Mouse (Mus musculus): ENCODE measurements around the gene Psors1c2. TPM values are rescaled to one million over a fixed set of nuclear protein-coding genes. Genes with fewer than 3 reads are reported as not detected.

The Psors1c2 gene
- polyA plus RNA-seq, 1 experiment from 2014 or later, result 1.5 TPM

DNA sequence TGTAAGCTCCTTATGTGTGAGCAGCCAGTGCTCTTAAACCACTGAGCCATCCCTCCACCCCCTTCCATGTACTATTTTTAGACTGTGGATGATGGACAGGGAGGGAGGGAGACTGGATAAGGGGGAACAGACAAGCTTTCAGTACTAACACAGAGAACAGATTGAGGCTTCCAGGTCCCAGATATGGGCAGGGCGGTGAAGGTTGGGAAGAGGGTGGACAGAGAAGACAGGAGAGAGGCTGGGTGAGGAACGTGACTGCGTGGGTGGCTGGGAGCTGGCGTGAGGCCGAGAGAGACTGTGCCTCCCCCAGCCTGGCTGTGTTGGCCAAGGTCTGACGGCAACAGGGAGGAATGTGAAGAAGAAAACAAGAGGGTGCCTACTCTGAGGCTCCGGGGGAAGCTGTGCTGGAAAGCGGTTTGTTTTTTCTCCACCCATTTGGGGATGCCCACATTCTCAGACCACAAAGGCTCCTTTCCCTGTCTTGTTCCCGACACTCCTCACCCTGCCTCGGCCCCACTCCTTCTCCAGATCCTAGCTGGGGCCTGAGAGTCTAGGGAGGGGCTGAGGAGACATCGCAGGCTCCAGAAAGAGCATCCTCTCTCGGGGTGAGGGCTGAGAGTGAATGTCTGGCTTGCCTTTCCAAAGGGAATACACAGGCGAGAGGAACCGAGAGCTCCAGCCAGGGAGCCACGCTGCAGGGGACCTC is 16.6 kb downstream of the Psors1c2 start:
- H3K4me1 ChIP-seq, result 0 out of 2 replicates have a peak, but pooled peaks cover 5% of the 10 kb centered on the region
- no peak overlapping the region for H3K9ac ChIP-seq (replicated peaks)
- no peak for ATAC-seq (ENCODE audit: low FRiP score, low read depth)
- H3K4me2 ChIP-seq (replicated peaks), result no peak overlapping the region
- H3K27ac ChIP-seq (replicated peaks), result no peak overlapping the region
- WGBS, result 56% methylated on average over 15 of the region's 15 CpGs
- no peaks in the 10 kb centered on the region for H3K9me3 ChIP-seq
- H3K36me3 ChIP-seq, result no peaks in the 10 kb centered on the region
- no peak overlapping the region for H3K4me3 ChIP-seq
- H3K27me3 ChIP-seq, result no peaks in the 10 kb centered on the region; the same call in 1 of the 2 replicates

DNA sequence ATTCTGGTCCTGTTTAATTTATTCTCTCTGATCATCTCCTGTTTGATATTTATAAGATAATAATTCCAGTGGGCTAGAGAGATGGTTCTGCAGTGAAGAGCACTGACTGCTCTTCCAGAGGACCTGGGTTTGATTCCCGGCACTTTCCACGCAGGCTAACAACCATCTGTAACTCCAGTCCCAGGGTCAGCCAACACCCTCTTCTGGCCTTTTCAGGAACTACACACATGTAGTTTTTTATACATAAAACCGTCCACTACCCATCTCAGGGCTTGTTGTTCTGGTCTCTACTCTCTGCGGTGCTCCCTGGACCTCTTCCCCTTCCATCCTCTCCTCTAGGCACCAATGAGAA is 17.1 kb downstream of the Psors1c2 start:
- 0 out of 2 replicates have a peak, but pooled peaks cover 5% of the 10 kb centered on the region for H3K4me1 ChIP-seq
- no peak overlapping the region for H3K27ac ChIP-seq (replicated peaks)
- 94% methylated on average over 4 of the region's 4 CpGs for WGBS
- H3K4me2 ChIP-seq (replicated peaks), result no peak overlapping the region
- H3K27me3 ChIP-seq, result no peaks in the 10 kb centered on the region; the same call in 1 of the 2 replicates
- H3K9me3 ChIP-seq, result no peaks in the 10 kb centered on the region
- H3K36me3 ChIP-seq, result no peaks in the 10 kb centered on the region
- no peak overlapping the region for H3K9ac ChIP-seq (replicated peaks)
- no peak for ATAC-seq (ENCODE audit: low FRiP score, low read depth)
- no peak overlapping the region for H3K4me3 ChIP-seq

DNA sequence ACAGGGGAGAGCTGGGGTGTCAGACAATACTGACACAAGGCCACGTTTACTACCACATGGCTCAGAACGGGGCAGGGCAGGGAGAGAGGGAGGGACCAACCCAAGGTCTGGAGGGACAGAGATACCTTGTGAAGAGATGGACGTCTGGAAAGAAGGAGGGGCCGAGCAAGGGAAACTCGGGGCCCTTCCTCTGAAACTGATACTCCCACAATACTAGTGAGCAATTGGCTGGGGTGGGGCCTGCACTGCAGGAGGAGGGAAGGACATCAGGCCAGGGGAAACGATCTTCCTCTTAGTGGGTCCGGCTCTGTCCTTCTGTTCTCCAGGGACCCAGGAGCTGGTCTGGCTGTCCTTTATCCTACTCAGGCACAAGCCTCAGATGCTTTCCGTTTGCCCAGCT is 17.9 kb downstream of the Psors1c2 start:
- H3K36me3 ChIP-seq, result no peaks in the 10 kb centered on the region
- H3K4me2 ChIP-seq (replicated peaks), result no peak overlapping the region
- H3K4me1 ChIP-seq, result 0 out of 2 replicates have a peak, but pooled peaks cover 5% of the 10 kb centered on the region
- H3K9ac ChIP-seq (replicated peaks), result no peak overlapping the region
- no peaks in the 10 kb centered on the region for H3K9me3 ChIP-seq
- no peaks in the 10 kb centered on the region; the same call in 1 of the 2 replicates for H3K27me3 ChIP-seq
- 70% methylated on average over 8 of the region's 8 CpGs for WGBS
- no peak overlapping the region for H3K4me3 ChIP-seq
- no peak overlapping the region for H3K27ac ChIP-seq (replicated peaks)
- ATAC-seq (ENCODE audit: low FRiP score, low read depth), result no peak

DNA sequence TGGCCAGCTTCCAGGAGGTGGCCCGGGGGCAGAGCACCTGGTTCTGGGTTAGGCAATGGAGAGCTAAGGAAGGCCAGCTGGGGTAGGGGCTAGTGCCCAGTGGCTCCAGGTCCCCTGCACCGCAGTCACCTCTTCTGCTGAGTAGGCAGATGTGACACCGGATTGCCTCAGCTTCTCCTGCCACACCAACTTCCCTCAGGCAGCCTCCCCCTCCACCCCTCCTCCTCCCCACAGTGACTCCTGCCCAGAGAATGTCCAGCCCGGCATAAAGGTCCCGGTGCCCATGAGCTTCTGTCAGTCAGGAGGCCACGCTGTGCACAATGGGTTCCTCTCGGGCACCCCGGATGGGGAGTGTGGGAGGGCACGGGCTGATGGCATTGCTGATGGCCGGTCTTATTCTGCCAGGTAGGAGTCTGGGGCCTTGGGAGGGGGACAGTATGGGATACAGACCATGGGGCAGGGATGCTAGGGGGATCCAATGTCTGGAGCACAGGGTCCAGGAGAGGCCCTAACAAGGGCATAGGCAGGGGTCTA is 18.9 kb downstream of the Psors1c2 start, which contains the start of gene Cdsn:
TSS of gene Cdsn (plus strand) at position 248 of the 534 bp plus-strand sequence.
- Histone ChIP-seq H3K9ac (replicated peaks) (no peak within 1 kb of the TSS), H3K4me2 (replicated peaks) (no peak within 1 kb of the TSS), H3K4me1 (no peaks in the 10 kb centered on the region), H3K36me3 (no peaks in the 10 kb centered on the region), H3K27ac (replicated peaks) (no peak within 1 kb of the TSS), H3K4me3 (no peak within 1 kb of the TSS), H3K27me3 (no peaks in the 10 kb centered on the region; the same call in 1 of the 2 replicates), H3K9me3 (no peaks in the 10 kb centered on the region)
- ATAC-seq (ENCODE audit: low FRiP score, low read depth), result no peak
- WGBS, result 72% methylated on average over 10 of the region's 10 CpGs

DNA sequence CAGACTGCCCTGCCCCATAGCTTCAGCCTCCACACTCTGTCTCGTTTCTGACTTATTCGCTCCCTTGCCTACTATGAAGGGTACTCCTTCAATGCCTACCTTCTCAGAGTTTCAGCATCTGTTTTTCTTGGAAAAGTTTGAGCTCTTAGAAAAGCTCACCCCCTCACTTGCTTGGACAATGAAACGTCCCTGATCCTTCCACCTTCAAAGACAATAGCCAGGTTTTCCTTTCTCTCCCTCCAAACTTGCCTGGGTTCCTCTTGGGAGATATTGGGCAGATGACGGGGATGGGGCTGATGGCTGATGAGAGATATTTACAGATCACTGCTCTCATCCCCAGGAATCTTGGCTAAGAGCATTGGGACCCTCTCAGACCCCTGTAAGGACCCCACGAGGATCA is 21.3 kb downstream of the Psors1c2 start:
- Histone ChIP-seq H3K36me3 (no peaks in the 10 kb centered on the region), H3K4me2 (replicated peaks) (no peak overlapping the region), H3K27me3 (no peaks in the 10 kb centered on the region; the same call in 1 of the 2 replicates), H3K4me1 (no peaks in the 10 kb centered on the region), H3K9ac (replicated peaks) (no peak overlapping the region), H3K4me3 (no peak overlapping the region), H3K9me3 (no peaks in the 10 kb centered on the region), H3K27ac (replicated peaks) (no peak overlapping the region)
- 77% methylated on average over 5 of the region's 5 CpGs for WGBS
- no peak for ATAC-seq (ENCODE audit: low FRiP score, low read depth)

DNA sequence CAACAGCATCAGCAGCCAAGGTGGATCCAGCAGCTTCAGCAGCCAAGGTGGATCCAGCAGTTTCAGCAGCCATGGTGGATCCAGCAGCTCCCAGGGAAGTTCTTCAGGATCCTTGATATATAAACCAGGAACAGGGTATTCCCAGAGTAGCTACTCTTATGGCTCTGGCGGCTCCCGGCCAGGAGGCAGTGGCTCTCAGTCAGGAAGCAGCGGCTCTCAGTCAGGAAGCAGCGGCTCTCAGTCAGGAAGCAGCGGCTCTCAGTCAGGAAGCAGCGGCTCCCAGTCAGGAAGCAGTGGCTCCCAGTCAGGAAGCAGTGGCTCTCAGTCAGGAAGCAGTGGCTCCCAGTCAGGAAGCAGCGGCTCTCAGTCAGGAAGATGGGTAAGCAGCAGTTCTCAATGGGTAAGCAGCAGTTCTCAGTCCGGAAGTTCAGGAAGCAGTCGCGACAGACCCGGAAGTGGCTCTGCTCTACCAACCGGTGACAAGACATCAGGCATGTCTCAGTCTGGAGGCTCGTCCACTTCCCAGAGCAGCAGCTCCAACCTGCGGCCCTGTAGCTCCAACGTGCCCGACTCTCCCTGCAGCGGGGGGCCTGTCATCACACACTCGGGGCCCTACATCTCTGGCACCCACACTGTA is 21.9 kb downstream of the Psors1c2 start:
- H3K4me1 ChIP-seq, result no peaks in the 10 kb centered on the region

DNA sequence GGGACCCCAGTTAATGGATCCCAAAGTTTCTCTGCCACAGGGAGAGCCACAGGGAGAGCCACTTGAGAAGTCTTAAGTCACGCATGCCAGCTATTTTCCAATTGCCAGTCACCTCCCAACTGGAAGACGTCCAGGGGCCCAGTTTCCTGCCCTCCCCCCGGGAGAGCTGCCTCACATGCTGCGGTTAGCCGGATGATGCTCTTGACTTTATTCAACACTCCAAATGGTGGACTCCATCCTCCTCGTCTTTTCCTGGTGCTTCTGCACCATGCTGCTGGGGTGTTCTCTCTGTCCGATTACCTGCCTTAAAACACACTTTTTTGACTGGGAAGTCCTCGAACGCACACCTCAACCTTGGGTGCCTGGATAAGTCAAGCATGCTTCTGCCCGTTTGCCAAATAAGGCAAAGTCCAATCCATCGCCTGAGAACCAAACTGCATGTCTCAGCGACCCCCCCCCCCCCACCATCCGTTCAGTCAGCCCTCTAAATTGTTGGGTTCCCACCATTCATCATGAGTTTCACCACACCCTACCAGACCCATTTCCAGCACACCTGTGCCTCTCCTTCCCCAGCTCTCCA is 23.3 kb downstream of the Psors1c2 start:
- WGBS, result 94% methylated on average over 13 of the region's 13 CpGs
- no peaks in the 10 kb centered on the region for H3K9me3 ChIP-seq
- no peaks in the 10 kb centered on the region; the same call in 1 of the 2 replicates for H3K27me3 ChIP-seq
- no peak overlapping the region for H3K4me2 ChIP-seq (replicated peaks)
- H3K36me3 ChIP-seq, result no peaks in the 10 kb centered on the region
- H3K27ac ChIP-seq (replicated peaks), result no peak overlapping the region
- H3K4me1 ChIP-seq, result no peaks in the 10 kb centered on the region
- H3K4me3 ChIP-seq, result no peak overlapping the region
- no peak overlapping the region for H3K9ac ChIP-seq (replicated peaks)
- no peak for ATAC-seq (ENCODE audit: low FRiP score, low read depth)

More for the DNA sequence above, 21.9 kb downstream of the Psors1c2 start:
- Histone ChIP-seq H3K9ac (replicated peaks) (no peak overlapping the region), H3K9me3 (no peaks in the 10 kb centered on the region), H3K36me3 (no peaks in the 10 kb centered on the region), H3K27me3 (no peaks in the 10 kb centered on the region; the same call in 1 of the 2 replicates), H3K27ac (replicated peaks) (no peak overlapping the region), H3K4me2 (replicated peaks) (no peak overlapping the region), H3K4me3 (no peak overlapping the region)
- WGBS, result 94% methylated on average over 18 of the region's 18 CpGs
- no peak for ATAC-seq (ENCODE audit: low FRiP score, low read depth)

DNA sequence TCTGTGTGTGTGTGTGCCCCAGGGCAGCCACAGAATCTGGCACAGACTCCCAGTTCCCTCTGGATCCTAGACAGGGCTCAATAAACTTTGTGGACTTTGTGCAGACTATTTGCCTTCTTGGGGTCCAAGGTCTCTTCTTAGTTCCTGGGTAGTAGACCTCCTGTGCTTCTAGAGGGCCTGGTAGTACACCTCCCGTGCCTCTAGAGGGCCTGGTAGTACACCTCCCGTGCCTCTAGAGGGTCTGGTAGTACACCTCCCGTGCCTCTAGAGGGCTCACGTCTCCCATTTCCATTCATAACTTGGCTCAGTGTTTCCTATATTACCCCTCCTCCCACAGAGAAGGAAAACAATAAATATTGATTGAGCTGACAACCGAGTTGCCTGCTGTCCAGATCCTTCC is 23.8 kb downstream of the Psors1c2 start:
- Histone ChIP-seq H3K27me3 (no peaks in the 10 kb centered on the region; the same call in 1 of the 2 replicates), H3K36me3 (no peaks in the 10 kb centered on the region), H3K9me3 (no peaks in the 10 kb centered on the region), H3K4me3 (no peak overlapping the region), H3K4me2 (replicated peaks) (no peak overlapping the region), H3K9ac (replicated peaks) (no peak overlapping the region), H3K27ac (replicated peaks) (no peak overlapping the region), H3K4me1 (no peaks in the 10 kb centered on the region)
- no peak for ATAC-seq (ENCODE audit: low FRiP score, low read depth)
- WGBS, result 24% methylated on average over 5 of the region's 5 CpGs

DNA sequence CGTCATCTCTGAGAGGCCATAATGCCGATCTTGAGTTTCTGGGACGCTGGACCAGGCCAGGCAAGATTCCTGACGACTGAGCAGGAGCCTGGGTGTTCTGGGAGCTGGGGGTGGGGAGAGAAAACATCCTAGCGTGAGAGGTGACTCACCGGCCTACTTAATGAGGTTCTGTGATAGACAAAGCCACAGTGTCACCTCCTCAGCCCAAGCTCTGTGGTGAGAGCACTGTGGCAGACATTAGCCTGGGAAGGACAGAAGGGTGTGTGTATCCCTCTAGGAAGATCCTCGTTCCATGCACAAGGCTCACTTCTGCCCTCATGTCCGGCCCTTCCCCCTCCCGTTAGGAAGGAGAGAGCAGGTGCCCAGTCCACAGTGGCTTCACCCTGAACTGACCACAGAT is 24.4 kb downstream of the Psors1c2 start:
- ATAC-seq (ENCODE audit: low FRiP score, low read depth), result no peak
- Histone ChIP-seq H3K9ac (replicated peaks) (no peak overlapping the region), H3K4me1 (no peaks in the 10 kb centered on the region), H3K4me2 (replicated peaks) (no peak overlapping the region), H3K9me3 (no peaks in the 10 kb centered on the region), H3K4me3 (no peak overlapping the region), H3K36me3 (no peaks in the 10 kb centered on the region), H3K27ac (replicated peaks) (no peak overlapping the region), H3K27me3 (no peaks in the 10 kb centered on the region)
- WGBS, result 78% methylated on average over 9 of the region's 9 CpGs

DNA sequence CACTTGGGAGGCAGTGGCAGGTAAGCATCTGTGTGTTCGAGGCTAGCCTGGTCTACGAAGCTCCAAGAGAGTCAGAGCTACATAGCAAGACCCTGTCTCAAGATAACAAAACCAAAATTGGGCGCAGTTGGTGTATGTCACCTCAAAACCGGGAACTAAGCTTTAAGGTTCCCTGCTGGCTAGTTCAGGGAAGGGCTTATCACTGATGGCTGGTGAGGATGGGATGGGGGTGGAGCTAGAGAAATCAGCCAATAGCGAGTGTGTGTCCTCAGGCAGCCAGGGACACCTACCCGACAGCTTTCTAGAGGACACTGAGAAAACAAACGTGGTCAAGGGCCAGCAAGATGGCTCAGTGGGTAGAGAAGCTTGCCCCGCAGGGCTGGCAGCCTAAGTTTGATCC is 25.2 kb downstream of the Psors1c2 start:
- H3K9me3 ChIP-seq, result no peaks in the 10 kb centered on the region
- 62% methylated on average over 8 of the region's 8 CpGs for WGBS
- no peak overlapping the region for H3K4me2 ChIP-seq (replicated peaks)
- no peak overlapping the region for H3K9ac ChIP-seq (replicated peaks)
- no peaks in the 10 kb centered on the region for H3K4me1 ChIP-seq
- no peaks in the 10 kb centered on the region for H3K27me3 ChIP-seq
- ATAC-seq (ENCODE audit: low FRiP score, low read depth), result no peak
- no peak overlapping the region for H3K4me3 ChIP-seq
- H3K36me3 ChIP-seq, result no peaks in the 10 kb centered on the region
- H3K27ac ChIP-seq (replicated peaks), result no peak overlapping the region

DNA sequence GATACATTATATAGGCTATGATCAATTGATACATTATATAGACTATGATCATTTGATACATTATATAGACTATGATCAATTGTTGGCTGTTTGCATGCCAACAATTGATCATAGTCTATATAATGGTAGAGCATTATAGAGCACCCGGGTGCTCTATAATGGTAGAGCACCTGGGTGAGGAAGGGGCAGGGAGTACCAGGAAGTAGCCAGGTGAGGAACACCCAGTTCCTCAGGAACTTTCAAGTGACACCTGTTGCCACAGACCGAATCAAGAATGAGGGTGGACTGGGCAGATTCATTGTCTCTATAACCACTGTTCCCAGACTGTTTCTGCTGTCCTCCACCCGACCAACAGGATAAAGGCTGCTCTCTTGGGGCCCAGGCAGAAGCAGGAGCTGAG is 34.1 kb downstream of the Psors1c2 start, which contains the start of gene 2300002M23Rik:
TSS of gene 2300002M23Rik (plus strand) at position 301 of the 400 bp plus-strand sequence.
- no peak within 1 kb of the TSS for H3K4me3 ChIP-seq
- H3K27ac ChIP-seq (replicated peaks), result no peak within 1 kb of the TSS
- H3K4me2 ChIP-seq (replicated peaks), result no peak within 1 kb of the TSS
- no peak within 1 kb of the TSS for H3K9ac ChIP-seq (replicated peaks)
- 61% methylated on average over 3 of the region's 3 CpGs for WGBS
- H3K27me3 ChIP-seq, result peaks cover 24% of the 10 kb centered on the region
- H3K9me3 ChIP-seq, result 0 out of 2 replicates have a peak, but pooled peaks cover 4% of the 10 kb centered on the region
- peaks cover 13% of the 10 kb centered on the region for H3K4me1 ChIP-seq
- ATAC-seq (ENCODE audit: low FRiP score, low read depth), result no peak
- H3K36me3 ChIP-seq, result no peaks in the 10 kb centered on the region

DNA sequence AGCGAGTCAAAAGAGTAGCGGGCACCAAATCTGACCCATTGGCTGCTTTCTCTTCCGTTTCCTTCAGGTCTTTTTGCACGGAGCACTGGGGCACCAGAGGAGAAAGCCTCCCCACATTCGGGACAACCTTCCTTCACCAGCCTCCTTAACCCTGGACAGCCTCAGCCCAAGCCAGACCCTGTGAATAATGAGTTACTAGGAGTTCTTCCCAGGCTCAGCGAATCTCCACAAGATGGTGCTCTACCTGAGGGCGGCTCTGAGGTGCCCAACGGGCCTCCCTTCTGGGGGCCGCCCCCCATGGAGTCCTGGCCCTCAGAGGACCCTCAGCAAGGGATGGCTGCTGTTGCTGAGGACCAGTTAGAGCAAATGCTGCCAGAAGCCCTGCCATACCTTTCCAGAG is 34.8 kb downstream of the Psors1c2 start:
- Histone ChIP-seq H3K4me2 (replicated peaks) (no peak overlapping the region), H3K27ac (replicated peaks) (no peak overlapping the region), H3K4me1 (peaks cover 13% of the 10 kb centered on the region), H3K36me3 (no peaks in the 10 kb centered on the region), H3K4me3 (no peak overlapping the region), H3K27me3 (peaks cover 24% of the 10 kb centered on the region), H3K9me3 (0 out of 2 replicates have a peak, but pooled peaks cover 4% of the 10 kb centered on the region), H3K9ac (replicated peaks) (no peak overlapping the region)
- no peak for ATAC-seq (ENCODE audit: low FRiP score, low read depth)
- WGBS, result 26% methylated on average over 9 of the region's 9 CpGs
